Mouse (Mus musculus) limb, embryonic 14.5 days (tissue): Measurements from ENCODE around the gene Gm44503. TPM values are rescaled to one million over a fixed set of nuclear protein-coding genes. Genes with fewer than 3 reads are reported as not detected.
A peak's percentile ranks its signal among the peaks of the same experiment; 100 is the strongest.

Experiments used
- ATAC-seq: fragments of 200-750 bp; cut with Nextera tagmentation; 2 replicates; pipeline ENCODE4 v1.8.0; 2017; ENCODE audit warnings: low read depth, moderate number of reproducible peaks, moderate TSS enrichment; ENCODE audit not compliant: low FRiP score
- DNase-seq: peaks from one replicate; pipeline ENCODE4 v3.0.0-alpha.2; 2015; ENCODE audit warnings: low spot score
- H3K27ac ChIP-seq: fragments of 300-500 bp; sonication (generic); replicated peaks from 2 replicates; pipeline ENCODE4 v1.5.1; 2014; ENCODE audit warnings: low read depth, mild to moderate bottlenecking, low read length, moderate library complexity, mixed read lengths
- H3K27me3 ChIP-seq: fragments of 300-500 bp; sonication (generic); 2 replicates; pipeline ENCODE4 v1.6.1; 2014; ENCODE audit warnings: low read length, mixed read lengths; ENCODE audit not compliant: control insufficient read depth, insufficient read depth
- H3K36me3 ChIP-seq: fragments of 300-500 bp; sonication (generic); 2 replicates; pipeline ENCODE4 v1.6.1; 2014; ENCODE audit warnings: mild to moderate bottlenecking, low read length, moderate library complexity, mixed read lengths; ENCODE audit not compliant: control insufficient read depth, insufficient read depth
- H3K4me1 ChIP-seq: fragments of 300-500 bp; sonication (generic); 2 replicates; pipeline ENCODE4 v1.6.1; 2014; ENCODE audit warnings: antibody characterized with exemption, low read length, mixed read lengths; ENCODE audit not compliant: control insufficient read depth, insufficient read depth
- H3K4me2 ChIP-seq: fragments of 300-500 bp; sonication (generic); replicated peaks from 2 replicates; pipeline ENCODE4 v1.6.1; 2014; ENCODE audit warnings: low read depth, mild to moderate bottlenecking, low read length, moderate library complexity; ENCODE audit not compliant: severe bottlenecking
- H3K4me3 ChIP-seq: fragments of 300-500 bp; sonication (generic); replicated peaks from 2 replicates; pipeline ENCODE4 v1.5.1; 2014; ENCODE audit warnings: low read length
- H3K9ac ChIP-seq: fragments of 300-500 bp; sonication (generic); 2 replicates; pipeline ENCODE4 v1.6.1; 2014; ENCODE audit warnings: mild to moderate bottlenecking, low read depth, low read length, moderate library complexity; ENCODE audit not compliant: severe bottlenecking
- H3K9me3 ChIP-seq: fragments of 300-500 bp; sonication (generic); 2 replicates; pipeline ENCODE4 v1.6.1; 2016; ENCODE audit warnings: low read length; ENCODE audit not compliant: control insufficient read depth
- POLR2A ChIP-seq: fragments of 200-500 bp; IDR thresholded peaks from 2 replicates; pipeline ENCODE4 v1.8.0; 2012; ENCODE audit warnings: inconsistent platforms, mild to moderate bottlenecking, moderate library complexity, borderline replicate concordance; ENCODE audit not compliant: insufficient read depth, insufficient read length; ENCODE audit errors: extremely low read depth
- WGBS: fragments of 180-500 bp; shearing (Covaris S2); extraction: QIAGEN DNeasy Blood & Tissue Kit; methylation state at CpG from one replicate; pipeline ENCODE4 v1.1.7; 2014; 5-methylcytosine and 5-hydroxymethylcytosine counted together
- polyA plus RNA-seq, 2 experiments: library from polyadenylated mRNA; depleted of rRNA in 1 of 2; stranded (reverse) in 1 of 2; unstranded in 1 of 2; fragments of >200 nt; fragmentation: Nextera tagmentation in 1 of 2; extraction: Ambion mirVana in 1 of 2; gene quantifications; 2 replicates each; pipeline versions ENCODE4 v1.2.1 to v1.2.3; 2012 to 2014

Gm44503 gene
- polyA plus RNA-seq, 2 experiments: not detected

- Histone ChIP-seq H3K9me3 (no peaks in the 10 kb centered on the region), H3K4me3 (no peak overlapping the region), H3K36me3 (no peaks in the 10 kb centered on the region), H3K4me1 (0 out of 2 replicates have a peak, but pooled peaks cover 3% of the 10 kb centered on the region), H3K9ac (no peak overlapping the region), H3K4me2 (no peak overlapping the region), H3K27me3 (no peaks in the 10 kb centered on the region), H3K27ac (no peak overlapping the region)
- ATAC-seq: no peak
- 68% methylated on average over 8 of the region's 8 CpGs for WGBS
- DNase-seq: no peak
- TF ChIP-seq POLR2A: no peak
These were observed 2.7 kb downstream of the Gm44503 start for GRCm38 (mm10) chr9:72961346-72961745.

DNA sequence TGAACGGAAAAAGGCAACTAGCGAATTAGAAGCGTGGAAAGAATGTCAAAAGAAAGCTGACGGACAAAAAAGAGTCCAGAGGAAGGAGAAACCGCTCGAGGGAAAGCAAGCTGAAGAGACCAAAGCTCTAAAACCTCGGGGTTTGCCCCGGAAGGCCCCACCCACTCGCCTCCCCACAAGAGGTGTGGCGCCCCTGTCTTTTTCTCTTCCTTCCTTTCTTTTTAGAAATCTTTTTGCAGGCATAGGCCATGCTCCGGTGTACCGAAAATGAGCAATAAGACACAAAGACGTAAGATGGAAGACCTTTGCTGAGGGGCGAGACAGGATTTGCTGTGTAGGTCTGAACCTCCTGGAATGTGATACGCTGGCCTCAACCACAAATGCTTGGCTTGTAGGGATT is 3.3 kb downstream of the Gm44503 start:
- Histone ChIP-seq H3K4me2 (no peak overlapping the region), H3K27ac (no peak overlapping the region), H3K36me3 (no peaks in the 10 kb centered on the region), H3K4me3 (no peak overlapping the region), H3K27me3 (no peaks in the 10 kb centered on the region), H3K9ac (no peak overlapping the region), H3K9me3 (no peaks in the 10 kb centered on the region), H3K4me1 (0 out of 2 replicates have a peak, but pooled peaks cover 3% of the 10 kb centered on the region)
- DNase-seq: no peak
- ATAC-seq: no peak
- WGBS: 77% methylated on average over 15 of the region's 15 CpGs
- TF ChIP-seq POLR2A: no peak

- ATAC-seq (peak; percentile 65; the same call in 1 of the 2 replicates), DNase-seq (peak; percentile 39)
- Histone ChIP-seq H3K27me3 (no peaks in the 10 kb centered on the region), H3K9me3 (no peaks in the 10 kb centered on the region), H3K4me2 (no peak overlapping the region), H3K27ac (no peak overlapping the region), H3K4me3 (no peak overlapping the region), H3K4me1 (no peaks in the 10 kb centered on the region), H3K9ac (no peak overlapping the region), H3K36me3 (no peaks in the 10 kb centered on the region)
- no peak for TF ChIP-seq POLR2A
- WGBS: 32% methylated on average over 11 of the region's 11 CpGs
These were observed 9.9 kb downstream of the Gm44503 start for GRCm38 (mm10) chr9:72968349-72969061.

DNA sequence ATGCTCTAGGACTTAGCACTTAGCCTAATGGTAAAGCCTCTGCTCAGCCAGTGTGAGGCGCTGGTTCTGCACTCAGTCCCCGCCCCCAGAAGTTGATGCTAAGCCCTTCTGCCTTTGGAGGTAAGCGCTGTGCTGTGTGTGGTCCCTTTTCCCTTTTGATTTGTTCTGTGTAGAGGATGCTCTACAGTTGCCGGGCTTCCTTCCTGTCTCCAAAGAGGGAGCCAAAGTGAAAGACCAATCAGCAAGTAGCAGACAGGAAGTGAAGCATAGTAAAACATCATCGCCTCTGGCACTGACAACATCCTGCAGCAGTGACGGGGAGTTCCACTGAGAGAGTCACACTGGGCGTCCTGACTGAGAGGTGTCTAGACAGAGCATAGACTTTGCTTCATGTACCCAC is 11.2 kb downstream of the Gm44503 start:
- H3K27me3 ChIP-seq: no peaks in the 10 kb centered on the region
- no peaks in the 10 kb centered on the region for H3K9me3 ChIP-seq
- WGBS: 68% methylated on average over 7 of the region's 7 CpGs
- H3K4me2 ChIP-seq: no peak overlapping the region
- DNase-seq (no peak), ATAC-seq (no peak)
- no peak overlapping the region for H3K9ac ChIP-seq
- no peaks in the 10 kb centered on the region for H3K36me3 ChIP-seq
- no peak for TF ChIP-seq POLR2A
- H3K4me3 ChIP-seq: no peak overlapping the region
- H3K27ac ChIP-seq: no peak overlapping the region
- H3K4me1 ChIP-seq: no peaks in the 10 kb centered on the region

DNA sequence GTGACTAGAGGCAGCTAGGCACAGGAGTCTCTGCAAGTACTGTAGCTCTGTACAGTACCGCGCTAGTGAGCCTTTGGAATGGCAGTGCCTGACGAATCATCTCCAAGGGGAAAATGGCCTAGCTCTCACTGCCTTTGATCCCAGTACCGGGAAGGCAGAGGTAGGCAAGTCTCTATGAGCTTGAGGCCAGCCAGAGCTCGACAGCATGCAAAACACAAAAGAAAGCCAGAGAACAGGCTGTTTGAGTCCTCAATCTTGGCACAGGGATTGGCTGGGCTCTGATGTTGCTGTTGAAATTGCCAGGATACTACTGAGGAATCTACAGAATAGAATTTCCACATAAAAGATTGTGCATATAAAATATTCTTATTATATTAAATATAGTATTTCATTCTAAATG is 13.8 kb downstream of the Gm44503 start:
- Histone ChIP-seq H3K4me2 (no peak overlapping the region), H3K4me1 (no peaks in the 10 kb centered on the region), H3K4me3 (no peak overlapping the region), H3K27me3 (no peaks in the 10 kb centered on the region), H3K36me3 (no peaks in the 10 kb centered on the region), H3K9ac (no peak overlapping the region), H3K9me3 (no peaks in the 10 kb centered on the region), H3K27ac (no peak overlapping the region)
- ATAC-seq: no peak
- WGBS: 81% methylated on average over 5 of the region's 5 CpGs
- TF ChIP-seq POLR2A: no peak
- DNase-seq: no peak

GRCm38 (mm10) chr9:72972984-72973383 is 14.3 kb downstream of the Gm44503 start:
- no peak for TF ChIP-seq POLR2A
- ATAC-seq (no peak), DNase-seq (no peak)
- H3K4me3 ChIP-seq: no peak overlapping the region
- no peak overlapping the region for H3K9ac ChIP-seq
- no peak overlapping the region for H3K27ac ChIP-seq
- no peak overlapping the region for H3K4me2 ChIP-seq
- no peaks in the 10 kb centered on the region for H3K4me1 ChIP-seq
- H3K27me3 ChIP-seq: no peaks in the 10 kb centered on the region
- no peaks in the 10 kb centered on the region for H3K36me3 ChIP-seq
- H3K9me3 ChIP-seq: no peaks in the 10 kb centered on the region
